Comparison of ENCODE assay signal across 22 mouse cellular contexts in the genomic region with DNA sequence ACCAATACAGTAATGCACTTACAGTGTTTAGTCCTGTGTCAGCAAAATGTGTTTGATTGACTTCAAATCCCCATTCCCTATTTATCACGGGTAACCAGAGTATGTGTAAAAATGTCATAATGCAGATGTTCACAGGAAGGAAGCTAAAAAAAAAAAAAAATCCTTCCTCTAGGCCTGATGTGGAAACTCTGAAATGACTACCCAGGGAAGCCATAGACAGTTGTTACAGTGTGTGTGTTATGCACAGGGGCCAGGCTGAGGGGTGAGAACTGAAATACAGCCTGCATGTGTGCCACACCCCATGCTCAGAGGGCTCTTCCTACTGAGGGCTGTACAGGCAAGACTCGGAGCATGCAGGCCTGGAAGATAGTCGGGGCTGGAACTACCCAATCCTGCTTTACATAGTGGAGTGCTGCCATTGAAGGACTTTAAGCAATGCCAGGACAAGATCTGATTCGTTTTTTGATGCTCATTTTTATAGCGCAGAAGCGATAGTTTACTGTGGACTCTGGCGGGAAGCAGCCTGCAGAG.
DNase-seq lines count a peak whose midpoint lies in the region; ATAC-seq and TF ChIP-seq lines count a peak whose summit lies in the region.
"Had no signal": no experiment of that assay in that cellular context is flagged by ENCODE, and none has a peak within 500 bp of the region (broad histone marks: within the 10 kb centered on the region; RNA-seq: fewer than 3 reads in every experiment).

No protein-coding gene starts in this region.

- intact Hi-C loops in heart, postnatal 10 days (cut with DNase I), result no loop called here
- intact Hi-C loops in gastrocnemius, adult 2 months (cut with DNase I), result no loop called here

- no peak overlapping the region for H3K27ac ChIP-seq in heart, embryonic 10.5 days
- H3K27ac ChIP-seq in neural tube, embryonic 15.5 days (replicated peaks), result no peak overlapping the region
- H3K27ac ChIP-seq in gastrocnemius, adult 2 months, result no peak overlapping the region
- H3K27ac ChIP-seq: embryonic facial prominence, embryonic 10.5 days; forebrain, embryonic 13.5 days; heart, adult 2 months; hindbrain, embryonic 12.5 days had no signal

- no peak for TF ChIP-seq CTCF in gastrocnemius, adult 2 months (IDR thresholded peaks at IDR 0.05)

- no peaks in the 10 kb centered on the region for H3K4me1 ChIP-seq in heart, embryonic 10.5 days
- H3K4me1 ChIP-seq in neural tube, embryonic 15.5 days, result 0 out of 2 replicates have a peak, but pooled peaks cover 4% of the 10 kb centered on the region
- H3K4me1 ChIP-seq: embryonic facial prominence, embryonic 10.5 days; heart, embryonic 12.5 days; hindbrain, embryonic 12.5 days had no signal

- no peak overlapping the region for H3K4me2 ChIP-seq in neural tube, embryonic 15.5 days
- H3K4me2 ChIP-seq: forebrain, embryonic 13.5 days; heart, embryonic 12.5 days; hindbrain, embryonic 12.5 days had no signal

- 77% methylated on average over 7 of the region's 7 CpGs for WGBS in heart, embryonic 10.5 days
- WGBS in neural tube, embryonic 15.5 days, result 77% methylated on average over 7 of the region's 7 CpGs

- peak; percentile 67 for DNase-seq in heart, embryonic 10.5 days (ENCODE audit: low spot score)
- no peak for DNase-seq in heart, postnatal 10 days
- DNase-seq in testis, postnatal 10 days (ENCODE audit: low spot score), result peak; percentile 19
- DNase-seq in testis, postnatal 14 days (ENCODE audit: low spot score), result no peak
- no peak for DNase-seq in gastrocnemius, adult 2 months
- DNase-seq: adrenal gland, adult 2 months; adrenal gland, postnatal 36 days; cerebellum, adult 11-12 months; cerebellum, adult 9-11 months; cerebellum, postnatal 36 days; gastrocnemius, postnatal 36 days; heart, adult 2 months; heart, postnatal 4 days had no signal

- no peaks in the 10 kb centered on the region for H3K9me3 ChIP-seq in heart, embryonic 10.5 days
- no peaks in the 10 kb centered on the region for H3K9me3 ChIP-seq in neural tube, embryonic 15.5 days (replicated peaks)
- H3K9me3 ChIP-seq: embryonic facial prominence, embryonic 10.5 days; forebrain, embryonic 13.5 days; heart, embryonic 12.5 days; hindbrain, embryonic 12.5 days had no signal

- peak; percentile 75 for ATAC-seq in granulocyte monocyte progenitor cell, adult 5-6 weeks (replicated peaks; ENCODE audit: poor library complexity, severe bottlenecking)
- ATAC-seq in megakaryocyte progenitor cell, adult 5-6 weeks (replicated peaks; ENCODE audit: poor library complexity), result peak; percentile 68
- no peak for ATAC-seq in neural tube, embryonic 15.5 days (ENCODE audit: low FRiP score)
- ATAC-seq: forebrain, embryonic 13.5 days; hindbrain, embryonic 16.5 days; inflammation-experienced regulatory T-cells, adult 6 months had no signal

- no peak overlapping the region for H3K9ac ChIP-seq in neural tube, embryonic 15.5 days (replicated peaks)
- H3K9ac ChIP-seq: forebrain, embryonic 13.5 days; heart, embryonic 12.5 days; hindbrain, embryonic 12.5 days had no signal

- no peaks in the 10 kb centered on the region for H3K36me3 ChIP-seq in heart, embryonic 10.5 days
- no peaks in the 10 kb centered on the region for H3K36me3 ChIP-seq in neural tube, embryonic 15.5 days
- H3K36me3 ChIP-seq: embryonic facial prominence, embryonic 10.5 days; heart, embryonic 12.5 days; hindbrain, embryonic 12.5 days had no signal

- no peak overlapping the region for H3K4me3 ChIP-seq in heart, embryonic 10.5 days
- H3K4me3 ChIP-seq in neural tube, embryonic 15.5 days (replicated peaks), result no peak overlapping the region
- no peak overlapping the region for H3K4me3 ChIP-seq in gastrocnemius, adult 2 months
- H3K4me3 ChIP-seq: embryonic facial prominence, embryonic 10.5 days; forebrain, embryonic 13.5 days; heart, adult 2 months; heart, embryonic 12.5 days; hindbrain, embryonic 12.5 days had no signal

- no peaks in the 10 kb centered on the region for H3K27me3 ChIP-seq in heart, embryonic 10.5 days (ENCODE audit: insufficient read depth, poor library complexity, severe bottlenecking)
- H3K27me3 ChIP-seq in neural tube, embryonic 15.5 days (replicated peaks), result no peaks in the 10 kb centered on the region
- H3K27me3 ChIP-seq: heart, embryonic 12.5 days; hindbrain, embryonic 12.5 days had no signal

Comparison
In these comparisons a context has a peak if more than half of its experiments do, and no peak if none do; other contexts are left out.
1. DNase-seq: peak in heart, embryonic 10.5 days (single experiment) and testis, postnatal 10 days (single experiment); none in heart, postnatal 10 days (0 of 2), testis, postnatal 14 days (single experiment) and gastrocnemius, adult 2 months (single experiment).